Mouse (Mus musculus): ENCODE results near the gene Runx2.

Runx2 gene

GRCm38 (mm10) chr17:44709516-44710252 lies 104.9 kb downstream of the Runx2 start:
- DNase-seq = no peak

- no peak for DNase-seq
These were observed 106.6 kb downstream of the Runx2 start for GRCm38 (mm10) chr17:44707956-44708355.

GRCm38 (mm10) chr17:44706531-44706930 lies 108.1 kb downstream of the Runx2 start:
- DNase-seq = no peak

GRCm38 (mm10) chr17:44702506-44703298 lies 111.9 kb downstream of the Runx2 start:
- peak; percentile 38 for DNase-seq

- DNase-seq = no peak
These were observed 113.1 kb downstream of the Runx2 start for GRCm38 (mm10) chr17:44701531-44701930.

- no peak for DNase-seq
These were observed 114.3 kb downstream of the Runx2 start for GRCm38 (mm10) chr17:44700326-44700725.

GRCm38 (mm10) chr17:44697053-44697452 lies 117.5 kb downstream of the Runx2 start:
- DNase-seq = no peak

- no peak for DNase-seq
These were observed 121.0 kb downstream of the Runx2 start for GRCm38 (mm10) chr17:44693552-44693951.

- DNase-seq = no peak
These were observed 123.1 kb downstream of the Runx2 start for GRCm38 (mm10) chr17:44691517-44691916.

GRCm38 (mm10) chr17:44690410-44691035 lies 124.1 kb downstream of the Runx2 start:
- peak; percentile 68 for DNase-seq

GRCm38 (mm10) chr17:44688306-44688705 lies 126.3 kb downstream of the Runx2 start:
- DNase-seq = no peak

GRCm38 (mm10) chr17:44685514-44685913 lies 129.1 kb downstream of the Runx2 start:
- DNase-seq = no peak

- DNase-seq = no peak
These were observed 131.6 kb downstream of the Runx2 start for GRCm38 (mm10) chr17:44683026-44683425.

GRCm38 (mm10) chr17:44677782-44678181 lies 136.8 kb downstream of the Runx2 start:
- no peak for DNase-seq

- peak; percentile 78 for DNase-seq
These were observed 141.8 kb downstream of the Runx2 start for GRCm38 (mm10) chr17:44672806-44673205.

- peak; percentile 45 for DNase-seq
These were observed 142.5 kb downstream of the Runx2 start for GRCm38 (mm10) chr17:44671946-44672692.

- no peak for DNase-seq
These were observed 144.6 kb downstream of the Runx2 start for GRCm38 (mm10) chr17:44669985-44670384.

- DNase-seq = no peak
These were observed 147.3 kb downstream of the Runx2 start for GRCm38 (mm10) chr17:44667346-44667745.

- DNase-seq = no peak
These were observed 150.7 kb downstream of the Runx2 start for GRCm38 (mm10) chr17:44663872-44664271.

GRCm38 (mm10) chr17:44663208-44663607 lies 151.4 kb downstream of the Runx2 start:
- no peak for DNase-seq

- DNase-seq = peak; percentile 56
These were observed 152.4 kb downstream of the Runx2 start for GRCm38 (mm10) chr17:44662080-44662706.

- DNase-seq = no peak
These were observed 154.3 kb downstream of the Runx2 start for GRCm38 (mm10) chr17:44660121-44660806.
